Mouse (Mus musculus): ENCODE measurements around the gene Pdk2. TPM values are rescaled to one million over a fixed set of nuclear protein-coding genes. Genes with fewer than 3 reads are reported as not detected.

Gene Pdk2
- polyA plus RNA-seq, 1 experiment from 2014 or later, result 61.5 TPM

DNA sequence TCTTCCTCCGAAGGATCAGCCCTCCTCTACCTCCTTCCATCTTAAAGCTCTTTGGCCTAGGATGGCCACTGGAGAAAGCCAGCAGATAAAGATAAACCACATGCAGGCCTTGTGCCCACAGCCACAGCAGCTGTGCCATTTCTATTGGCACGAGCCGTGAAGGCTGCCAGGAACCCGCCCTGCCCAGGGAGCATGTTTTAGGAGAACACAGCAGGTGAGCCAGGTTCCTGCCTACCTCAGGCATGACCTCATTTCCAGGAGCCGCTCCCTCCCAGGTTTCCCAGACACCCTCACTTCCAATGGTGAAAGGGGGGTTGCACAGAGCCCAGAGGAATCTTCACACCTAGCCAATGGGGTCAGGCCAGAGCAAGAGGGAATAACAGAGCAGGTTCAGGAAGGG, 31.6 kb upstream of the Pdk2 start:
- in situ Hi-C loops (cut with MboI; ENCODE audit: low pct_unique_long_range_greater_than_20kb), result no loop called here
- CTCF ChIA-PET, result interaction anchor here (0.9 to 6.2 kb wide), 7 partner anchors 14 to 35 kb away, joined by 3 to 56 read pairs (median 6); no protein-coding TSS in a partner anchor

DNA sequence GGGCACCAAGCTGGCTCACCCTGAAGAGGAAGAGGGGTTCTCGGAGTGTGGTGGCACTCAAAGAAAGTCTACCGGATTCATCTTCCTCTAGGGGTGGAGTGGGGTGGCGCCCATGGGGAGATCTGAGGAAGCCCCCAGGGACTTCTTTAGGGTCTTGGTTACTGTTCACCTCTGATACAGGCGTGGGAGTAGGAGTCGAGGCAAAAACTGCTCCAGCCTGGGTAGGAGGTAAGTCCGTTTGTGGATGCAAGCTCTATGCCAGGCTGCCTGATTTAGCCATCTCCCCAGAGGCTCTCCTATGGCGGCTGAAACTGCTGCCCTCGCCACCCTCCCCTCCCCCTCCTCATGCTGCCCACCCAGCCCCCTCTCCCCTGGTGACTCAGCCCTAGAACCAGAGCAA, 31.0 kb upstream of the Pdk2 start:
- ATAC-seq, result no peak
- H3K27me3 ChIP-seq, result no peaks in the 10 kb centered on the region
- DNase-seq (ENCODE audit: low read depth, low spot score), result no peak
- TF ChIP-seq CTCF (IDR thresholded peaks at IDR 0.05), result no peak
- in situ Hi-C loops (cut with MboI; ENCODE audit: low pct_unique_long_range_greater_than_20kb), result no loop called here
- ChIA-PET POLR2A (interaction anchor here (0.8 to 2.5 kb wide), 5 partner anchors 14 to 33 kb away, joined by 3 to 13 read pairs (median 5); no protein-coding TSS in a partner anchor), CTCF (interaction anchor here (0.9 to 3.5 kb wide), 7 partner anchors 15 to 35 kb away, joined by 3 to 16 read pairs (median 6); partner anchors contain the start of gene Pdk2)

More for the DNA sequence above, 31.6 kb upstream of the Pdk2 start:
- DNase-seq (ENCODE audit: low read depth, low spot score) (no peak), ATAC-seq (no peak)
- TF ChIP-seq CTCF (IDR thresholded peaks at IDR 0.05), result no peak
- POLR2A ChIA-PET, result interaction anchor here (1.0 to 2.5 kb wide), 5 partner anchors 13 to 33 kb away, joined by 4 to 13 read pairs (median 5); no protein-coding TSS in a partner anchor
- H3K27me3 ChIP-seq, result no peaks in the 10 kb centered on the region

DNA sequence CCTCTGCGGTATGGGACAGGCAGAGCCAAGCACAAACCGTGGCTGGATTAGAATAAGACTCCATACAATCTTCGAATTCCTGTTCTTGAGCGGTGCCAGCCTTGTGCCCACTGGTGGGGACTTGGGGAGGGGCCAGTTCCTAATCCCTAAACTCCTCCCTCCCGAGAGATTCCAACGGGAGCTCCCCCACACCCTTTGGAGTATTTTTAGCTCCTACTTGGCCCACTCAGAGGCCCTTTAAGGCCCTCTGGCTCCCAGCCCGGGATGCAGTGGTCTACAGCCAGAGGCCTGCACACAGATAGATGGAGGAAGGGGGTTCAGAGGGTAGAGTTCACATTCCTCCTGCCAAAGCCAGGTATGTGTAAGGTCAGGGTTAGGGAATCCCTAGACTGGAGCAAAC, 30.1 kb upstream of the Pdk2 start:
- ChIA-PET POLR2A (interaction anchor here (0.8 to 2.5 kb wide), 3 partner anchors 14 to 34 kb away, joined by 3 to 13 read pairs (median 3); no protein-coding TSS in a partner anchor), CTCF (interaction anchor here (0.9 to 3.3 kb wide), 6 partner anchors 16 to 33 kb away, joined by 3 to 16 read pairs (median 4); partner anchors contain the start of gene Pdk2)
- in situ Hi-C loops (cut with MboI; ENCODE audit: low pct_unique_long_range_greater_than_20kb), result no loop called here
- DNase-seq (ENCODE audit: low read depth, low spot score) (no peak), ATAC-seq (peak; percentile 1)
- no peaks in the 10 kb centered on the region for H3K27me3 ChIP-seq
- TF ChIP-seq CTCF (IDR thresholded peaks at IDR 0.05), result no peak

DNA sequence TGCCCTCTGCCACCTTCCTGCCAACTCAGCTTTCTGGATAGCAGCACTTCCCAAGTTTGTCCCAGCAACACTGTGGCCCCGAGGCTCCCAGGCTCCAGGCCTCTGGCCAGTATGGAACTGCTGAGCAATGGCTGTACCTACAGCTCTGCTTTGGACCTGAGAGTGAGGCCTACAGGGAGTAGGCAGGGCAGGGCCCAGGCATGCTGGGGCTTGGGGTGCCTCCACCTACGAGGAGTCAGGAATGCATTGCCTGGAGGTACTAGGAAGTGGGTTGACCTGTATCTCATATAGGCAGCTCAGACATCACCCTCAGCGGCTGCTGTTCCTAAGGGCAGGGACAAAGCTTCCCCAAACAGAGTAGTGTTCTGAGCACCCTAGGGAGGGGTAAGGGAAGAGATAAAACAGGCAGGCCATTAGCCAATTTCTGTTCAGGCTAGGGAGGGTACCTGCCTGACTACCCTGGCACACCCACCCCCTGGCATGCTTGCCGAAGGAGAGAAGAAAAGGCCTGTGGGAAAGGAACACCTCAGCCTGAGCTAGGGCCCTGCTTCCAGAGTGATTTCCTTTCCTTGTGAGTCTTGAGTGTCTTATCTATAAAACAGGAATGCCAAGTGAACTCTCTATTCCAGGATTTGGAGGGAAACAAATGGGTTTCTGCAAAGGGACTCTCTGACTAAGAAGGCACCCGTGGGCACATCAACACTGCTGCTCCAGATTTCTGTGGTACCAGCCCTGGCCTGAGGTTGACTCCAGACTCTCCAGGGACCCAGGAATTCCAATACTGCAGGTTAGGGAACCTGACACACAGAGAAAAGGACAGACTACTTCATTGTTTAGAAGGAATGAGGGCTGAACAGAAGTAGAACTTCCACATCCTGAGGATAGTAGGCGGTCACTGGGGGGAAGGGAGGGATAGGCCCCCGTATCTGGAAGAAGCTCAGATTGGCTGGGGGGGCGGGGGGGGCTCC, 29.3 kb upstream of the Pdk2 start:
- in situ Hi-C loops (cut with MboI; ENCODE audit: low pct_unique_long_range_greater_than_20kb), result no loop called here
- ATAC-seq (no peak), DNase-seq (ENCODE audit: low read depth, low spot score) (no peak)
- CTCF ChIA-PET, result interaction anchor here (0.9 to 3.3 kb wide), 6 partner anchors 17 to 31 kb away, joined by 3 to 16 read pairs (median 4); partner anchors contain the start of gene Pdk2
- POLR2A ChIA-PET, result interaction anchor here (0.6 to 2.5 kb wide), 6 partner anchors 15 to 35 kb away, joined by 3 to 13 read pairs (median 3); no protein-coding TSS in a partner anchor
- H3K27me3 ChIP-seq, result no peaks in the 10 kb centered on the region
- no peak for TF ChIP-seq CTCF (IDR thresholded peaks at IDR 0.05)

DNA sequence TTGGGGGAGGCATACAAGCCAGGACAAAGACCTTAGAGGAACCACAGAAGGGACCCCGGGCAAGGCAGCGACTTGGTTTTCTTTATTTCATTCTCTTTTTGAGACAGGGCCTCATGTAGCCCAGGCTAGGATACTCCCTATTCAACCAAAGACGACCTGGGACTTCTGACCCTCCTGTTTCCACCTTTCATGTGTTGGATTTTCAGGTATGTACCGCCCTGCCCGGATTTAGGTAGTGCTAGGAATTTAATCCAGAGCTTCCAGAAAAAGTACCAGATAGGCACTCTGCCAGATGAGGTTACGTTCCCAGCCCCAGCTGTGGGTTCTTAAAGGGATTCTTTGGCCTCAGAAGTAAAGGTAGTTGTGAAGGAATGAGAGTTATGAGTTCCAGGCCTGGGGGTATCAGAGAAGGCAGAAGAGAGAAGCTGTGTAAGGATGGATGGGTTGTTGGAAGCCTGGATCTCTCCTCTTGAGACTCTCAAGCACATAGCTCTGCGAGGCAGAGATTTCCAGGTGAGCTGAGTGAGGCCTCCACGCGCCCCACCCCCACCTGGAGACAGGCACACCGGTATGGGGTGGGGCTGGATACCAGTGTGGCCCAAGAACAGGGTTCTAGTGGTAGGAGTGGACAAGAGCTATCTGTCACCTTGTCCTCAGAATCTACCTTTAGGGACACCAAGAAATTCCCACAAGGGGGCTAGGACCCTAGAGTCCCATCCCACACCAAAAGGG, 28.2 kb upstream of the Pdk2 start:
- POLR2A ChIA-PET, result interaction anchor here (0.7 to 0.9 kb wide), 2 partner anchors 27 to 30 kb away, joined by 3 to 4 read pairs; no protein-coding TSS in a partner anchor
- CTCF ChIA-PET, result interaction anchor here (1.2 to 3.3 kb wide), 2 partner anchors 22 to 27 kb away, joined by 3 to 16 read pairs; partner anchors contain the start of gene Pdk2
- DNase-seq (ENCODE audit: low read depth, low spot score) (no peak), ATAC-seq (no peak)
- no peak for TF ChIP-seq CTCF (IDR thresholded peaks at IDR 0.05)
- H3K27me3 ChIP-seq, result no peaks in the 10 kb centered on the region
- in situ Hi-C loops (cut with MboI; ENCODE audit: low pct_unique_long_range_greater_than_20kb), result loop anchor here (5.0 kb wide), 1 partner anchor 38 kb away; no protein-coding TSS in a partner anchor

DNA sequence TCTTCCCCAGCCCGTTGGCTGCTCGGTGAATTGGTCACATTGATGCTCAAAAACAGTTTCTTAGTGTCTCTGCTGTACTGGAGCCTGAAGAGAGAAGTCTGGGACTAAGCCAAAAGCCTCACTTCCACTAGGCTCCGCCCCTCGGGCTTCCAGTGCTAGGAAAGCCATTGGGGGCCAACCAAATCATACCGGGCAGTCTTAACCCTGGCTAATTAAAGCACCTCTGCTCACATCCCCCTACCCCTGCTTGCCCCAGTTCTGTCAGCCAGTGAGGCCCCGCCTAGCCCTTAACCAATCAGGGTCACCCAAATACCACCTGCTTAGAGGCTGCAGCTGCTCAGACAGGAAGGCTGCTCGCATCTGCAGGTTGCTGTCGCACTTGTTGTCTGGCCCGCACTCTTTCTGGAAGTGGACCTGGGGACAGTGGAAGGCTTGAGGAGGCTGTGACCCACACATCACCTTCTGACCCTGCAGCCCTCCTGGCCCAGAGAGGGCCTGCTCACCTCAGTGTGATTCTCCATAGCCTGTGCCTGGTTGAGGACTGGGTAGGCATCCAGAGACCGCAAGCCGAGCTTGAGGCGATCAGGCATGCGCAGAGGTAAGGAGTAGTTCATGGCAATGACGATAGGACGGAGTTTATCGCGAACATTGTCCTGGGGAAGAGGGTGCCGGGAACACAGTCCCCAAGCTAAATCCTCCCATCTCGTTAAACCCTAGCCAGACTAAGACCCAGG, 15.8 kb upstream of the Pdk2 start:
- ChIA-PET POLR2A (interaction anchor here (0.9 kb wide), 1 partner anchor 48 kb away, joined by 3 read pairs; no protein-coding TSS in a partner anchor), CTCF (interaction anchor here (1.2 kb wide), 1 partner anchor 18 kb away, joined by 3 read pairs; no protein-coding TSS in a partner anchor)
- in situ Hi-C loops (cut with MboI; ENCODE audit: low pct_unique_long_range_greater_than_20kb), result no loop called here
- H3K27me3 ChIP-seq, result no peaks in the 10 kb centered on the region
- ATAC-seq (no peak), DNase-seq (ENCODE audit: low read depth, low spot score) (no peak)
- TF ChIP-seq CTCF (IDR thresholded peaks at IDR 0.05), result no peak

DNA sequence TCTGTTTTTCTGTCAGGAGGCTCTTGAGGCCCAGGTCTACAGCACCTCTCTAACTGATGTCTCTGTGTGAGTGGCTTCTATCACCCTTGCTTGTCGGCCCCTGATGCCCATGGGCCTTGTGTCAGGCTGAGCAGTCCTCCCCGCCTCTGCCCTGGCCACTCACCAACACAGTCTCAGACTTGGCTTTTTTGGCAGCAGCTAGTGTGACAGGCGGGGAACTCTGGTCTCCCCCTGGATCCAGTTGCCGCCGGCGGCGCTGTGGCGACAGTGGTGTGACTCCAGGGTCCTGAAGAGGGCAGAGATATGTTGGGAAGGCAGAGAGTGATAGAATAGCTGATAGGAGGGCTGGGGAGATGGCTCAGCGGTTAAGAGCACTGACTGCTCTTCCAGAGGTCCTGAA, 11.9 kb upstream of the Pdk2 start:
- TF ChIP-seq CTCF (IDR thresholded peaks at IDR 0.05), result no peak
- ATAC-seq, result no peak

DNA sequence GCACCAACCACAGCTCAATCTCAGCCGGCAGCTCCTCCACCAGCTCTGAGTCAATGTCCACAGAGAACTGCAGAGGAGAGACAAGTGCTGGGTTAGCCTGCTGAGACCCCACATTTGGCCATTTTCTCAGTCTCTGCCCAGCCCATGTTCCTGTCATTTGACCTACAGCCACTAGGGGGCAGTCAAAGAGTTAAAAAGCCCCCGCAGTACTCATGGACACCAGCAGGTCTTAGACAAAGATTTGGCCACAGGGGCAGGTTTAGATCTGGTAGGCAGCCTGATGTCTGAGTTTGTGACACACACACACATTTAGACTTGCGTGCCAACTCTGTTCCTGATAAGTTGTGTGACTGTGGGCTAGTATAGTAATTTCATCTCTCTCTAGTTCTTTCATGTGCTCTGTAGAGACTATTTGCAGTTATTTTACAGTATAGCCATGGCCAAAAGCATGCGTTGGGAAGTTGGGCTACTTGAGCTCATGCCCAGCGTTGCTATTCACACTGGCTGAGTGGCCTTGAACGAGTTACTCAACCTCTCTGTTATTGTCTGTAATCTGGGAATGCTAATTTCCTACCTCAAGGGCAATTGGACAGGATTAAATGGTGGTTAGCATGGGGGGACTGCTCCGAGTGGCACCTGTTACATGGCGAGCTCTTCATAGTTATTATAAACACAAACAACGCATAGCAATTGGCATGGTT, 6.0 kb upstream of the Pdk2 start:
- CTCF ChIA-PET, result interaction anchor here (1.0 to 2.7 kb wide), 8 partner anchors 12 to 61 kb away, joined by 3 to 18 read pairs (median 4); no protein-coding TSS in a partner anchor
- no peaks in the 10 kb centered on the region for H3K27me3 ChIP-seq
- POLR2A ChIA-PET, result interaction anchor here (1.0 kb wide), 1 partner anchor 25 kb away, joined by 3 read pairs; no protein-coding TSS in a partner anchor
- in situ Hi-C loops (cut with MboI; ENCODE audit: low pct_unique_long_range_greater_than_20kb), result loop anchor here (10.0 kb wide), 1 partner anchor 208 kb away; no protein-coding TSS in a partner anchor
- DNase-seq (ENCODE audit: low read depth, low spot score), result no peak
- TF ChIP-seq CTCF (IDR thresholded peaks at IDR 0.05), result no peak
- no peak for ATAC-seq

More for the DNA sequence above, 11.9 kb upstream of the Pdk2 start:
- no peaks in the 10 kb centered on the region for H3K27me3 ChIP-seq
- DNase-seq (ENCODE audit: low read depth, low spot score), result no peak
- in situ Hi-C loops (cut with MboI; ENCODE audit: low pct_unique_long_range_greater_than_20kb), result no loop called here
- ChIA-PET CTCF (no interaction called here), POLR2A (no interaction called here)

Data from Patski (cell line).